Mouse (Mus musculus) frontal cortex, adult (tissue): Measurements from ENCODE around the gene Ythdc1.
A peak's percentile ranks its signal among the peaks of the same experiment; 100 is the strongest.
"Not testable (repeated sequence)": the region's sequence is repeated elsewhere in the genome, so short reads cannot be mapped to it uniquely, and the experiment has no call there.

Experiments used
- ATAC-seq: cut with Nextera tagmentation; 2 replicates; pipeline ENCODE4 v1.9.2; 2017; ENCODE audit warnings: mild to moderate bottlenecking, moderate library complexity, mixed read lengths; ENCODE audit not compliant: low TSS enrichment

Ythdc1 gene

GRCm38 (mm10) chr5:86803962-86804940, at the start of gene Ythdc1:
Gene Ythdc1, plus strand, starts transcription at chr5:86804221.
- ATAC-seq = peak; percentile 96

- no peak for ATAC-seq
Observed at GRCm38 (mm10) chr5:86769015-86769658, 34.9 kb upstream of the Ythdc1 start.

GRCm38 (mm10) chr5:86771010-86771409, 33.0 kb upstream of the Ythdc1 start:
- no peak for ATAC-seq

GRCm38 (mm10) chr5:86776941-86777340, 27.1 kb upstream of the Ythdc1 start:
- no peak for ATAC-seq

- no peak for ATAC-seq
Observed at GRCm38 (mm10) chr5:86778471-86778870, 25.6 kb upstream of the Ythdc1 start.

- no peak for ATAC-seq
Observed at GRCm38 (mm10) chr5:86783059-86783458, 21.0 kb upstream of the Ythdc1 start.

GRCm38 (mm10) chr5:86784205-86784604, 19.8 kb upstream of the Ythdc1 start:
- no peak for ATAC-seq

GRCm38 (mm10) chr5:86786798-86787197, 17.2 kb upstream of the Ythdc1 start:
- ATAC-seq = no peak

- no peak for ATAC-seq
Observed at GRCm38 (mm10) chr5:86789954-86790353, 14.1 kb upstream of the Ythdc1 start.

- no peak for ATAC-seq
Observed at GRCm38 (mm10) chr5:86792249-86792648, 11.8 kb upstream of the Ythdc1 start.

GRCm38 (mm10) chr5:86792807-86793206, 11.2 kb upstream of the Ythdc1 start:
- ATAC-seq = no peak

GRCm38 (mm10) chr5:86816795-86817194, 12.8 kb downstream of the Ythdc1 start:
- no peak for ATAC-seq

- not testable (repeated sequence) for ATAC-seq
Observed at GRCm38 (mm10) chr5:86836378-86836777, 32.4 kb downstream of the Ythdc1 start.

- ATAC-seq = no peak
Observed at GRCm38 (mm10) chr5:86838110-86838509, 34.1 kb downstream of the Ythdc1 start.

- no peak for ATAC-seq
Observed at GRCm38 (mm10) chr5:86839472-86839871, 35.5 kb downstream of the Ythdc1 start.

GRCm38 (mm10) chr5:86840207-86840606, 36.2 kb downstream of the Ythdc1 start:
- ATAC-seq = no peak

- ATAC-seq = not testable (repeated sequence)
Observed at GRCm38 (mm10) chr5:86841261-86841660, 37.2 kb downstream of the Ythdc1 start.

- peak; percentile 50; the same call in 1 of the 2 replicates for ATAC-seq
Observed at GRCm38 (mm10) chr5:86850104-86850503, 46.1 kb downstream of the Ythdc1 start.

GRCm38 (mm10) chr5:86851658-86852057, 47.6 kb downstream of the Ythdc1 start:
- ATAC-seq = no peak

GRCm38 (mm10) chr5:86856505-86856904, 52.5 kb downstream of the Ythdc1 start:
- ATAC-seq = not testable (repeated sequence)

- no peak for ATAC-seq
Observed at GRCm38 (mm10) chr5:86857682-86858081, 53.7 kb downstream of the Ythdc1 start.

GRCm38 (mm10) chr5:86858336-86858735, 54.3 kb downstream of the Ythdc1 start:
- no peak for ATAC-seq

- no peak for ATAC-seq
Observed at GRCm38 (mm10) chr5:86871877-86872276, 67.9 kb downstream of the Ythdc1 start.
